Mouse (Mus musculus) mesoderm, embryonic 11.5 days (tissue): ENCODE data around the gene Tdpoz3.
"Not testable (repeated sequence)": the region's sequence is repeated elsewhere in the genome, so short reads cannot be mapped to it uniquely, and the experiment has no call there.

Source experiments
- DNase-seq: peaks from one replicate; pipeline ENCODE4 v3.0.0-alpha.2; 2012; ENCODE audit warnings: low read depth, low spot score

The Tdpoz3 gene

GRCm38 (mm10) chr3:93825720-93826119 is at the start of gene Tdpoz3:
Gene Tdpoz3, plus strand, starts transcription at chr3:93826020.
- DNase-seq: not testable (repeated sequence)

- not testable (repeated sequence) for DNase-seq
Measured at GRCm38 (mm10) chr3:93796098-93796497, 29.7 kb upstream of the Tdpoz3 start, which contains the start of gene Tdpoz4. Gene Tdpoz4, plus strand, starts transcription at chr3:93796398.

GRCm38 (mm10) chr3:93813341-93813740 is 12.5 kb upstream of the Tdpoz3 start:
- DNase-seq: not testable (repeated sequence)

- DNase-seq: not testable (repeated sequence)
Measured at GRCm38 (mm10) chr3:93858957-93859356, 33.1 kb downstream of the Tdpoz3 start.

- not testable (repeated sequence) for DNase-seq
Measured at GRCm38 (mm10) chr3:93870635-93871034, 44.8 kb downstream of the Tdpoz3 start.
